Mouse (Mus musculus): ENCODE measurements around the gene Zfp467. TPM values are rescaled to one million over a fixed set of nuclear protein-coding genes. Genes with fewer than 3 reads are reported as not detected.

Zfp467 gene
- polyA plus RNA-seq, 1 experiment: 9.0 TPM

DNA sequence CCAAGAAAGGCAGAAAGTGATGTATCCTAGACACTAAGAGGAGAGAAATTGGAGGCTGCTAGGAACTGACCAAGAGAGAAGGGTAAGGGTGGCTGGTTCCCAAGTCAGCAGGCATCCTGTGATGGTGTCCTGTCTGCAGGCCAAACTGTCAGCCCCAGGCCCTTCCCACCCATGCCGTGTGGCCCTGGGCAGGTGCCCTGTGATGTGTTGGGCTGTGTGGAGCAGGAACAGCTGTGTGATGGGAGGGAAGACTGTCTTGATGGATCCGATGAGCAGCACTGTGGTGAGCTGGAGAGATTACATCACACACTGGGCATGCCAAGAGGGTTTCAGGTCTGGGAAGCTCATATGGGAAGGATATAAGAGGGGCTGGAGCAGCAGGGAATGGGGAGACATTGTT lies 25.1 kb upstream of the Zfp467 start:
- Histone ChIP-seq H3K4me3 (replicated peaks; ENCODE audit: control insufficient read depth, low read depth, low read length) (no peak overlapping the region), H3K27ac (ENCODE audit: control insufficient read depth, insufficient read depth, low read depth, low read length, poor library complexity) (no peak overlapping the region), H3K4me1 (ENCODE audit: control insufficient read depth, insufficient read depth, low read length) (no peaks in the 10 kb centered on the region)
- WGBS: 82% methylated on average over 2 of the region's 2 CpGs
- TF ChIP-seq CTCF (IDR thresholded peaks at IDR 0.05; ENCODE audit: control insufficient read depth, insufficient read depth, low read length) (no peak), POLR2A (IDR thresholded peaks at IDR 0.05; ENCODE audit: borderline replicate concordance, control insufficient read depth, low read depth, low read length) (no peak)

DNA sequence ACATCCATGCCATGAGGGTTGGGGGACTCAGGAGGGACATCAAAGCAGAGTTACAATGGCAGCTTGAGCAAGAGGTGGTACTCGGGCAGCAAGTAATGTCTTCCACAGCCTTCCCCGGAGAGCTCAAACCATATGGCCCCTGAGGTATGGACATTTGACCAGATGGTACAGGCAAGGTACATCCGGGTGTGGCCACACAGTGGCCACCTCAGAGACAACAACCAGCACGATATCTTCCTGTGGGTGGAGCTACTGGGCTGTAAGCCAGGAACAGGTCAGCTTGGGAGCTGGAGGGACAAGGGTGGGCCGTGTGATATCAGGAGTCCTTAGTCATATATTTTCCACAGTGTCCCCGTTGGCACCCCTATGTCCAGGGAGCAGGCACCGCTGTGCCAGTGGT lies 21.9 kb upstream of the Zfp467 start:
- no peak overlapping the region for H3K27ac ChIP-seq (ENCODE audit: control insufficient read depth, insufficient read depth, low read depth, low read length, poor library complexity)
- H3K4me1 ChIP-seq (ENCODE audit: control insufficient read depth, insufficient read depth, low read length): no peaks in the 10 kb centered on the region
- H3K4me3 ChIP-seq (replicated peaks; ENCODE audit: control insufficient read depth, low read depth, low read length): no peak overlapping the region
- WGBS: 74% methylated on average over 7 of the region's 7 CpGs
- TF ChIP-seq POLR2A (IDR thresholded peaks at IDR 0.05; ENCODE audit: borderline replicate concordance, control insufficient read depth, low read depth, low read length) (no peak), CTCF (IDR thresholded peaks at IDR 0.05; ENCODE audit: control insufficient read depth, insufficient read depth, low read length) (no peak)

DNA sequence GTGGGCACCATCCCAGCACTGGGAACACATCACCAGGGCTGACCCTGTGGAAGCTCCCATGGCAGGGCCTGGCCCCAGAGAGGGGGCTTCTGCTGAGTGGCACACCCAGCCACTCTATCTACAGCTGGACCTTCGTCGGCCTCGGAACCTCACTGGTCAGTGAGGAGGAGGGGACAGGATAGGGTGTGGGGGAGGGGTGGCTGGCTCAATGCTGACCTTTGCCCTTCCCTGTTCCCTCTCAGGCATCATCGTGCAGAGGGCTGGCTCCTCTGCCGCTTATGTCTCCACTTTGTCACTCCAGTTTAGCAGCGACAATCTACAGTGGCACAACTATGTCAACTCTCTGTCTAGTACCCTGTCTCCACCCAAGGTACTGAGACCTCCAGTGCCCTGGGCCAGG lies 21.1 kb upstream of the Zfp467 start:
- TF ChIP-seq POLR2A (IDR thresholded peaks at IDR 0.05; ENCODE audit: borderline replicate concordance, control insufficient read depth, low read depth, low read length) (no peak), CTCF (IDR thresholded peaks at IDR 0.05; ENCODE audit: control insufficient read depth, insufficient read depth, low read length) (no peak)
- no peaks in the 10 kb centered on the region for H3K4me1 ChIP-seq (ENCODE audit: control insufficient read depth, insufficient read depth, low read length)
- H3K27ac ChIP-seq (ENCODE audit: control insufficient read depth, insufficient read depth, low read depth, low read length, poor library complexity): no peak overlapping the region
- 89% methylated on average over 6 of the region's 6 CpGs for WGBS
- no peak overlapping the region for H3K4me3 ChIP-seq (replicated peaks; ENCODE audit: control insufficient read depth, low read depth, low read length)

DNA sequence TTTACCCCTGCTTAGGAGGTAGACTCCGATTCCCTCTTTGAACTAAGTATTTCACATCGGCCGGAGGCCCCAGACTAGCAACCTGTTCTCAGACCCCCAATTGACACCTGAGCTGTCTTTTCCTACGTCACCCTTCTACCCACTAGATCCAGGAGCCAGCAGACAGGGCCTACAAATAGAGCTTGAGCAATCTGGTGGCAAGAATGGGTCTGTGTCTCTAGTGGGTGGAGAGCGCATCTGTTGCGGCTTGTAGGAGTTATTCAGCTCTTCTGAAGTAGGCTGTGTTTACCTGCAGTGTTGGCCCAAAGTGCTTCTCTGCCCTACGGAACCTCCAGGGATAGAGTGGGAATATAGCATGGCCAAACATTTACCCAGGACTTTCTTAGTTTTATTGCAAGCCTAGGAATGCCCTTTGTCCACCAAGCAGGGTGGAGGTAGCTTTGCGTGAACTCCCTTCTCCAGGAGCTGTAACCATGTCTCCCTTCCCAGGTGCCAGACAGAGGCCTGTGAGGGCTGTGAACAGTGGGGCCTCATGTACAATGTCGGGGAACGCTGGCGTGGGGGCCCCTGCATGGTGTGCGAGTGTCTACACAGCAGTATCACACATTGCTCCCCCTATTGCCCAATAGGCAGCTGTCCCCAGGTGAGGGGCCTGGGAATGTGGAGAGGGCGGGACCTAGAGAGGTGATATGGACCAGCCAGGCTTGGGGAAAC lies 19.5 kb upstream of the Zfp467 start:
- no peak overlapping the region for H3K4me3 ChIP-seq (replicated peaks; ENCODE audit: control insufficient read depth, low read depth, low read length)
- TF ChIP-seq CTCF (IDR thresholded peaks at IDR 0.05; ENCODE audit: control insufficient read depth, insufficient read depth, low read length) (no peak), POLR2A (IDR thresholded peaks at IDR 0.05; ENCODE audit: borderline replicate concordance, control insufficient read depth, low read depth, low read length) (no peak)
- no peaks in the 10 kb centered on the region for H3K4me1 ChIP-seq (ENCODE audit: control insufficient read depth, insufficient read depth, low read length)
- H3K27ac ChIP-seq (ENCODE audit: control insufficient read depth, insufficient read depth, low read depth, low read length, poor library complexity): no peak overlapping the region
- 86% methylated on average over 13 of the region's 13 CpGs for WGBS

DNA sequence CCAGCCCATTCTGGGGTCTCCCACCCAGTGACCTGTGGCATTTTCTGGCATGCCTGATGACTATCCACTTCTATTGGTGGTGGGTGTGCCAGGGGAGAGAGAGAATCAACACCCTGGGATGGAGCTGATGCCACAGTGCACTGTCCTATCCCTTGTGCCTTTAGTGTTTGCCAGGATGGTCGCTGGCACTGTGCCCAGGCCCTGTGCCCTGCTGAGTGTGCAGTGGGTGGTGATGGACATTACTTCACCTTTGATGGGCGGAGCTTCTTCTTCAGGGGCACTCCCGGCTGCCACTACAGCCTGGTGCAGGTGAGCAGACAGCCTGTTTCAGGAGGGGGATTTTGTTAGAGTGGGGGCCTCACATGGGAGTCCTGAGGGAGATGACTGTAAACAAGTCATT lies 7.1 kb upstream of the Zfp467 start:
- Histone ChIP-seq H3K4me1 (ENCODE audit: control insufficient read depth, insufficient read depth, low read length) (no peaks in the 10 kb centered on the region), H3K4me3 (replicated peaks; ENCODE audit: control insufficient read depth, low read depth, low read length) (no peak overlapping the region), H3K27ac (ENCODE audit: control insufficient read depth, insufficient read depth, low read depth, low read length, poor library complexity) (no peak overlapping the region)
- 75% methylated on average over 3 of the region's 3 CpGs for WGBS
- TF ChIP-seq POLR2A (IDR thresholded peaks at IDR 0.05; ENCODE audit: borderline replicate concordance, control insufficient read depth, low read depth, low read length): no peak
- no peak for TF ChIP-seq CTCF (IDR thresholded peaks at IDR 0.05; ENCODE audit: control insufficient read depth, insufficient read depth, low read length)

DNA sequence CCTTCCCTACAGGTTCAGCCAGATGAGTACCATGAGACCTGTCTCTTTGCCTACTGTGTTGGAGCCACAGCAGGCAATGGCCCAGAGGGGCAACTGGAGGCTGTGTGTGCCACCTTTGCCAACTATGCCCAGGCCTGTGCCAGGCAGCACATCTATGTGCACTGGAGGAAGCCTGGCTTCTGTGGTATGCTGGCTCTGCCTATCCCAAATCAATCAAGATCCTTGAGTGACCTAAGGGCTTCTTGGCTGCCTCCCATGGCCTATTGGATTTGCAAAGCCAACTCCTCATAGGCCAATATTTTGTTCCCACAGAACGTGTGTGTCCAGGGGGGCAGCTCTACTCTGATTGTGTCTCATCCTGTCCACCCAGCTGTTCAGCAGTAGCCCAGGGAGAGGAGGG lies 6.5 kb upstream of the Zfp467 start:
- H3K27ac ChIP-seq (ENCODE audit: control insufficient read depth, insufficient read depth, low read depth, low read length, poor library complexity): no peak overlapping the region
- WGBS: 77% methylated on average over 1 of the region's 1 CpGs
- H3K4me1 ChIP-seq (ENCODE audit: control insufficient read depth, insufficient read depth, low read length): no peaks in the 10 kb centered on the region
- no peak for TF ChIP-seq POLR2A (IDR thresholded peaks at IDR 0.05; ENCODE audit: borderline replicate concordance, control insufficient read depth, low read depth, low read length)
- no peak for TF ChIP-seq CTCF (IDR thresholded peaks at IDR 0.05; ENCODE audit: control insufficient read depth, insufficient read depth, low read length)
- H3K4me3 ChIP-seq (replicated peaks; ENCODE audit: control insufficient read depth, low read depth, low read length): no peak overlapping the region

DNA sequence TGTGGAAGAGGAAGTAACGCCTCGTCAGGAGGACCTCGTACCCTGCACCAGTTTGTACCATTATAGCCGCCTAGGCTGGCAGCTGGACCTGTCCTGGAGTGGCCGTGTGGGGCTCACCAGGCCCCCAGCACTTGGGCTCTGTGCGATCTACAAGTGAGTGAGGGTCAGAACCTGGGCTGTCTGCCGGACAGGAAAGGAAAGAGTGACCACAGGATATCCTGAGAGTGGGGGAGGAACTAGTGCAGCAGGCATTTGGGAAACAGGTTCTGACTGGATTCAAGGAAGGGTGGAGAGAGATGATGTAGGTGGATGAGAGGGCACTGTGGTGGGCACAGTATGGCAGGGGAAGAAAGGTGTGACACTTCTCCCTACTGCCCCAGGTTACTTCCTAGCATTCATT lies 2.9 kb upstream of the Zfp467 start:
- Histone ChIP-seq H3K4me3 (replicated peaks; ENCODE audit: control insufficient read depth, low read depth, low read length) (no peak overlapping the region), H3K27ac (ENCODE audit: control insufficient read depth, insufficient read depth, low read depth, low read length, poor library complexity) (no peak overlapping the region), H3K4me1 (ENCODE audit: control insufficient read depth, insufficient read depth, low read length) (peaks cover 1% of the 10 kb centered on the region; the same call in 1 of the 2 replicates)
- TF ChIP-seq CTCF (IDR thresholded peaks at IDR 0.05; ENCODE audit: control insufficient read depth, insufficient read depth, low read length) (no peak), POLR2A (IDR thresholded peaks at IDR 0.05; ENCODE audit: borderline replicate concordance, control insufficient read depth, low read depth, low read length) (no peak)
- WGBS: 49% methylated on average over 7 of the region's 7 CpGs

DNA sequence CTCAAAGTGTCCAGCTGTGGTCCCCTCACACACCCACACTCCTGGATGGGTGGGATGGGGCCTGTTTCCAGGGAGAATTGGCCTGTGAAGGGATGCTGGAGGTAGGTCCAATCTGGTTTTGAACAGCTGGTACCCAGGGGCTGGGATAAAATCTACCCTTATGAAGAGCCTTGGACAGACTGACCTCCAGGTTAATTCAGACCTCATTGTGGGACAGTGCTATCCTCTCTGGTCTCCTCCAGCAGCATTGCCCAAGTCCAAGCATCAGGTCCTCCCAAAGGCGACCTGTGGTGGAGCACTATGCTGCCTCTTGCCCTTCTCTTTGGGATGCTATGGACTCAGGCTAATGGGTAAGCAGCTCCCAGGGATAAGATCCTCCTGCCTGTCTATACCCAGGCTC lies 2.3 kb upstream of the Zfp467 start, which contains the start of gene Sspo:
Gene Sspo, plus strand, starts transcription at position 301 of the 400 bp plus-strand sequence.
- Histone ChIP-seq H3K4me3 (replicated peaks; ENCODE audit: control insufficient read depth, low read depth, low read length) (no peak within 1 kb of the TSS), H3K27ac (ENCODE audit: control insufficient read depth, insufficient read depth, low read depth, low read length, poor library complexity) (no peak within 1 kb of the TSS), H3K4me1 (ENCODE audit: control insufficient read depth, insufficient read depth, low read length) (peaks cover 2% of the 10 kb centered on the region; the same call in 1 of the 2 replicates)
- WGBS: 72% methylated on average over 1 of the region's 1 CpGs
- no peak for TF ChIP-seq CTCF (IDR thresholded peaks at IDR 0.05; ENCODE audit: control insufficient read depth, insufficient read depth, low read length)
- no peak for TF ChIP-seq POLR2A (IDR thresholded peaks at IDR 0.05; ENCODE audit: borderline replicate concordance, control insufficient read depth, low read depth, low read length)
